Mouse (Mus musculus) spleen, adult 18-20 months (tissue): ENCODE measurements around the gene Gal3st4.
"Not testable (repeated sequence)": the region's sequence is repeated elsewhere in the genome, so short reads cannot be mapped to it uniquely, and the experiment has no call there.

ENCODE experiments used
- DNase-seq, 2 experiments: peaks; one replicate each; pipeline ENCODE4 v3.0.0; 2022; ENCODE audit warnings: mixed read lengths in 2 of 2

Gal3st4 gene

GRCm38 (mm10) chr5:138260834-138261233 is 11.8 kb downstream of the Gal3st4 start:
- DNase-seq: no peak

GRCm38 (mm10) chr5:138260051-138260450 is 12.6 kb downstream of the Gal3st4 start:
- DNase-seq: no peak

GRCm38 (mm10) chr5:138258993-138259392 is 13.6 kb downstream of the Gal3st4 start:
- no peak for DNase-seq

GRCm38 (mm10) chr5:138258542-138258941 is 14.1 kb downstream of the Gal3st4 start:
- no peak for DNase-seq

- no peak for DNase-seq
These were observed 14.6 kb downstream of the Gal3st4 start for GRCm38 (mm10) chr5:138258078-138258477.

GRCm38 (mm10) chr5:138257585-138257978 is 15.1 kb downstream of the Gal3st4 start:
- no peak for DNase-seq

- peak in 1 of 2 experiments; percentile 45 for DNase-seq
These were observed 15.6 kb downstream of the Gal3st4 start for GRCm38 (mm10) chr5:138256966-138257584.

GRCm38 (mm10) chr5:138256094-138256467 is 16.6 kb downstream of the Gal3st4 start:
- DNase-seq: no peak

GRCm38 (mm10) chr5:138255353-138256093 is 17.1 kb downstream of the Gal3st4 start, which contains the start of gene Lamtor4:
Lamtor4 (plus strand) TSS chr5:138255482.
- peak; percentile 79 to 89 for DNase-seq

- DNase-seq: no peak
These were observed 19.6 kb downstream of the Gal3st4 start for GRCm38 (mm10) chr5:138253061-138253460.

- DNase-seq: no peak
These were observed 21.5 kb downstream of the Gal3st4 start for GRCm38 (mm10) chr5:138251144-138251543.

- DNase-seq: no peak
These were observed 31.1 kb downstream of the Gal3st4 start for GRCm38 (mm10) chr5:138241511-138241910.

GRCm38 (mm10) chr5:138234224-138234623 is 38.4 kb downstream of the Gal3st4 start:
- DNase-seq: no peak

GRCm38 (mm10) chr5:138233778-138234177 is 38.9 kb downstream of the Gal3st4 start:
- DNase-seq: no peak

- no peak for DNase-seq
These were observed 43.1 kb downstream of the Gal3st4 start for GRCm38 (mm10) chr5:138229511-138229910.

GRCm38 (mm10) chr5:138228026-138228425 is 44.6 kb downstream of the Gal3st4 start:
- DNase-seq: peak in 1 of 2 experiments; percentile 65

- no peak for DNase-seq
These were observed 45.3 kb downstream of the Gal3st4 start for GRCm38 (mm10) chr5:138227367-138227766.

GRCm38 (mm10) chr5:138226491-138226890 is 46.1 kb downstream of the Gal3st4 start:
- DNase-seq: no peak

- no peak for DNase-seq
These were observed 46.9 kb downstream of the Gal3st4 start, which contains the start of gene Nxpe5 for GRCm38 (mm10) chr5:138225700-138226099. Nxpe5 (plus strand) TSS chr5:138225898.

- DNase-seq: no peak
These were observed 49.4 kb downstream of the Gal3st4 start for GRCm38 (mm10) chr5:138223287-138223686.

GRCm38 (mm10) chr5:138222111-138222510 is 50.5 kb downstream of the Gal3st4 start:
- DNase-seq: peak; percentile 67 to 88

- no peak for DNase-seq
These were observed 52.8 kb downstream of the Gal3st4 start for GRCm38 (mm10) chr5:138219864-138220263.

- DNase-seq: not testable (repeated sequence)
These were observed 56.0 kb downstream of the Gal3st4 start for GRCm38 (mm10) chr5:138216632-138217031.
